Mouse (Mus musculus) neural tube, embryonic 15.5 days (tissue): ENCODE measurements around the gene Sgms1. TPM values are rescaled to one million over a fixed set of nuclear protein-coding genes. Genes with fewer than 3 reads are reported as not detected.

ENCODE experiments used
- ATAC-seq: fragments of 200-750 bp; cut with Nextera tagmentation; 2 replicates; pipeline ENCODE4 v1.8.0; 2017; ENCODE audit warnings: mild to moderate bottlenecking, moderate TSS enrichment, moderate library complexity; ENCODE audit not compliant: low FRiP score
- H3K27ac ChIP-seq: fragments of 300-500 bp; sonication (generic); replicated peaks from 2 replicates; pipeline ENCODE4 v1.5.1; 2015; ENCODE audit warnings: mild to moderate bottlenecking, inconsistent platforms
- H3K27me3 ChIP-seq: fragments of 300-500 bp; sonication (generic); replicated peaks from 2 replicates; pipeline ENCODE4 v1.6.1; 2015; ENCODE audit warnings: inconsistent platforms
- H3K36me3 ChIP-seq: fragments of 300-500 bp; sonication (generic); 2 replicates; pipeline ENCODE4 v1.6.1; 2015; ENCODE audit warnings: inconsistent platforms
- H3K4me1 ChIP-seq: fragments of 300-500 bp; sonication (generic); 2 replicates; pipeline ENCODE4 v1.6.1; 2015; ENCODE audit warnings: inconsistent platforms
- H3K4me2 ChIP-seq: fragments of 300-500 bp; sonication (generic); 2 replicates; pipeline ENCODE4 v1.6.1; 2015; ENCODE audit warnings: inconsistent platforms, mild to moderate bottlenecking, moderate library complexity
- H3K4me3 ChIP-seq: fragments of 300-500 bp; sonication (generic); replicated peaks from 2 replicates; pipeline ENCODE4 v1.5.1; 2015; ENCODE audit warnings: mild to moderate bottlenecking, inconsistent platforms
- H3K9ac ChIP-seq: fragments of 300-500 bp; sonication (generic); replicated peaks from 2 replicates; pipeline ENCODE4 v1.6.1; 2015; ENCODE audit warnings: mild to moderate bottlenecking, inconsistent platforms
- H3K9me3 ChIP-seq: fragments of 300-500 bp; sonication (generic); replicated peaks from 2 replicates; pipeline ENCODE4 v1.6.1; 2016; ENCODE audit warnings: inconsistent platforms
- WGBS: fragments of 180-500 bp; shearing (Covaris S2); methylation state at CpG from one replicate; pipeline ENCODE4 v1.1.7; 2015; ENCODE audit warnings: mixed read lengths; 5-methylcytosine and 5-hydroxymethylcytosine counted together
- polyA plus RNA-seq: library from polyadenylated mRNA; unstranded; fragments of >200 nt; fragmentation: Nextera tagmentation; extraction: Ambion mirVana; gene quantifications from 2 replicates; pipeline ENCODE4 v1.2.1, GENCODE M21; 2015

Gene Sgms1
- polyA plus RNA-seq, 1 experiment from 2014 or later = 24.6 TPM

GRCm38 (mm10) chr19:32259048-32259447, 130.5 kb downstream of the Sgms1 start:
- Histone ChIP-seq H3K9me3 (no peaks in the 10 kb centered on the region), H3K36me3 (no peaks in the 10 kb centered on the region), H3K27ac (no peak overlapping the region), H3K4me1 (peaks cover 9% of the 10 kb centered on the region; the same call in 1 of the 2 replicates), H3K4me3 (no peak overlapping the region), H3K4me2 (no peak overlapping the region), H3K9ac (no peak overlapping the region), H3K27me3 (no peaks in the 10 kb centered on the region)
- no peak for ATAC-seq
- WGBS = 83% methylated on average over 4 of the region's 4 CpGs

- H3K9me3 ChIP-seq = no peaks in the 10 kb centered on the region
- no peaks in the 10 kb centered on the region for H3K36me3 ChIP-seq
- no peak overlapping the region for H3K9ac ChIP-seq
- no peak for ATAC-seq
- H3K4me1 ChIP-seq = peaks cover 9% of the 10 kb centered on the region; the same call in 1 of the 2 replicates
- 75% methylated on average over 5 of the region's 5 CpGs for WGBS
- no peak overlapping the region for H3K4me2 ChIP-seq
- H3K27me3 ChIP-seq = no peaks in the 10 kb centered on the region
- no peak overlapping the region for H3K27ac ChIP-seq
- no peak overlapping the region for H3K4me3 ChIP-seq
Measured at GRCm38 (mm10) chr19:32258146-32258545, 131.4 kb downstream of the Sgms1 start.

GRCm38 (mm10) chr19:32257616-32258015, 131.9 kb downstream of the Sgms1 start:
- Histone ChIP-seq H3K9me3 (no peaks in the 10 kb centered on the region), H3K4me3 (no peak overlapping the region), H3K4me2 (no peak overlapping the region), H3K4me1 (peaks cover 9% of the 10 kb centered on the region; the same call in 1 of the 2 replicates), H3K9ac (no peak overlapping the region), H3K36me3 (no peaks in the 10 kb centered on the region), H3K27me3 (no peaks in the 10 kb centered on the region), H3K27ac (no peak overlapping the region)
- no peak for ATAC-seq
- 94% methylated on average over 3 of the region's 3 CpGs for WGBS

- Histone ChIP-seq H3K36me3 (no peaks in the 10 kb centered on the region), H3K4me1 (peaks cover 6% of the 10 kb centered on the region; the same call in 1 of the 2 replicates), H3K9me3 (no peaks in the 10 kb centered on the region), H3K27me3 (no peaks in the 10 kb centered on the region), H3K27ac (no peak overlapping the region), H3K4me2 (no peak overlapping the region), H3K4me3 (no peak overlapping the region), H3K9ac (no peak overlapping the region)
- no peak for ATAC-seq
- WGBS = 84% methylated on average over 4 of the region's 4 CpGs
Measured at GRCm38 (mm10) chr19:32256706-32257415, 132.7 kb downstream of the Sgms1 start.

- Histone ChIP-seq H3K9ac (no peak overlapping the region), H3K36me3 (no peaks in the 10 kb centered on the region), H3K4me3 (no peak overlapping the region), H3K27me3 (no peaks in the 10 kb centered on the region), H3K9me3 (no peaks in the 10 kb centered on the region), H3K4me1 (peaks cover 4% of the 10 kb centered on the region; the same call in 1 of the 2 replicates), H3K4me2 (no peak overlapping the region), H3K27ac (peak overlapping the region; percentile 2; the same call in 1 of the 2 replicates)
- no peak for ATAC-seq
- 43% methylated on average over 6 of the region's 6 CpGs for WGBS
Measured at GRCm38 (mm10) chr19:32255429-32256185, 133.9 kb downstream of the Sgms1 start.

GRCm38 (mm10) chr19:32254739-32255344, 134.7 kb downstream of the Sgms1 start:
- Histone ChIP-seq H3K27me3 (no peaks in the 10 kb centered on the region), H3K9me3 (no peaks in the 10 kb centered on the region), H3K4me2 (no peak overlapping the region), H3K9ac (no peak overlapping the region), H3K27ac (peak overlapping the region; percentile 2; the same call in 1 of the 2 replicates), H3K4me3 (no peak overlapping the region), H3K36me3 (no peaks in the 10 kb centered on the region), H3K4me1 (peaks cover 4% of the 10 kb centered on the region; the same call in 1 of the 2 replicates)
- 48% methylated on average over 8 of the region's 8 CpGs for WGBS
- no peak for ATAC-seq

GRCm38 (mm10) chr19:32254204-32254603, 135.3 kb downstream of the Sgms1 start:
- no peaks in the 10 kb centered on the region for H3K36me3 ChIP-seq
- peaks cover 4% of the 10 kb centered on the region; the same call in 1 of the 2 replicates for H3K4me1 ChIP-seq
- H3K4me3 ChIP-seq = no peak overlapping the region
- ATAC-seq = no peak
- H3K27ac ChIP-seq = no peak overlapping the region
- H3K9me3 ChIP-seq = no peaks in the 10 kb centered on the region
- 88% methylated on average over 2 of the region's 2 CpGs for WGBS
- no peak overlapping the region for H3K9ac ChIP-seq
- no peaks in the 10 kb centered on the region for H3K27me3 ChIP-seq
- no peak overlapping the region for H3K4me2 ChIP-seq

- H3K27ac ChIP-seq = no peak overlapping the region
- no peaks in the 10 kb centered on the region for H3K27me3 ChIP-seq
- no peak for ATAC-seq
- H3K9me3 ChIP-seq = no peaks in the 10 kb centered on the region
- H3K36me3 ChIP-seq = no peaks in the 10 kb centered on the region
- H3K4me3 ChIP-seq = no peak overlapping the region
- 92% methylated on average over 7 of the region's 7 CpGs for WGBS
- no peak overlapping the region for H3K4me2 ChIP-seq
- peaks cover 4% of the 10 kb centered on the region for H3K4me1 ChIP-seq
- no peak overlapping the region for H3K9ac ChIP-seq
Measured at GRCm38 (mm10) chr19:32252987-32253386, 136.5 kb downstream of the Sgms1 start.

- Histone ChIP-seq H3K27ac (no peak overlapping the region), H3K4me2 (no peak overlapping the region), H3K36me3 (no peaks in the 10 kb centered on the region), H3K4me3 (no peak overlapping the region), H3K4me1 (peaks cover 4% of the 10 kb centered on the region), H3K27me3 (no peaks in the 10 kb centered on the region), H3K9me3 (no peaks in the 10 kb centered on the region), H3K9ac (no peak overlapping the region)
- ATAC-seq = no peak
- WGBS = 89% methylated on average over 3 of the region's 3 CpGs
Measured at GRCm38 (mm10) chr19:32252451-32252850, 137.1 kb downstream of the Sgms1 start.

- no peak overlapping the region for H3K27ac ChIP-seq
- H3K9me3 ChIP-seq = no peaks in the 10 kb centered on the region
- 92% methylated on average over 5 of the region's 5 CpGs for WGBS
- ATAC-seq = no peak
- no peaks in the 10 kb centered on the region for H3K27me3 ChIP-seq
- no peak overlapping the region for H3K4me2 ChIP-seq
- no peaks in the 10 kb centered on the region for H3K36me3 ChIP-seq
- H3K4me1 ChIP-seq = peaks cover 4% of the 10 kb centered on the region
- no peak overlapping the region for H3K4me3 ChIP-seq
- H3K9ac ChIP-seq = no peak overlapping the region
Measured at GRCm38 (mm10) chr19:32249181-32250130, 140.1 kb downstream of the Sgms1 start.

GRCm38 (mm10) chr19:32244881-32245280, 144.6 kb downstream of the Sgms1 start:
- Histone ChIP-seq H3K9ac (no peak overlapping the region), H3K4me1 (peaks cover 4% of the 10 kb centered on the region), H3K27me3 (no peaks in the 10 kb centered on the region), H3K27ac (no peak overlapping the region), H3K36me3 (no peaks in the 10 kb centered on the region), H3K4me3 (no peak overlapping the region), H3K4me2 (no peak overlapping the region), H3K9me3 (no peaks in the 10 kb centered on the region)
- no peak for ATAC-seq
- 71% methylated on average over 4 of the region's 4 CpGs for whole genome bisulfite sequencing
